Mouse (Mus musculus): Measurements from ENCODE around the gene Tmem232. TPM values are rescaled to one million over a fixed set of nuclear protein-coding genes. Genes with fewer than 3 reads are reported as not detected.
"Not testable (repeated sequence)": the region's sequence is repeated elsewhere in the genome, so short reads cannot be mapped to it uniquely, and the experiment has no call there.

The Tmem232 gene
- polyA plus RNA-seq, 1 experiment: not detected

DNA sequence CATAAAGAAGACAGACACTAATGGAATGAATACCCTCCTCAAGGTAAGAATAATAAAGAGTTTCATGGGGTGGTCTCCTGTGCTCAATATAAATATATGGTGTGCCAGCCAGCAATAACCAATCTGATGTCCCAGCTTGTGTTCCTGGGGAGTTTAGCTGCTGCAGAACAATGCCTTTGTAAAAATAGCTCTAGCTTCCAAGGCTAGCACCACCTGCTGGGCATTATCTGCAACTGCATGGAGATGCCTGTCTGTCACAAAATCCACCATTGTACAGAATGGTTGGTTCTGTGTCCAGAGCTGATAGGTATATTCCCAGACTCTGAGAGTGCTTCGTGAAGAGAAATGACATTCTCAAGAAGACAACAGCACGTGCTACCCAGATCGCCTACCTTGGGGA is 4.4 kb downstream of the Tmem232 start:
- Histone ChIP-seq H3K4me1 (ENCODE audit: control insufficient read depth, insufficient read depth, low read length) (no peaks in the 10 kb centered on the region), H3K4me3 (ENCODE audit: insufficient read depth, low read length) (no peak overlapping the region), H3K27ac (ENCODE audit: insufficient read depth, low read length) (no peak overlapping the region)
- TF ChIP-seq POLR2A (IDR thresholded peaks at IDR 0.05; ENCODE audit: low read depth, low read length) (no peak), CTCF (IDR thresholded peaks at IDR 0.05; ENCODE audit: borderline replicate concordance, insufficient read depth, low read length) (peak; percentile 59; the same call in 1 of the 2 replicates)

DNA sequence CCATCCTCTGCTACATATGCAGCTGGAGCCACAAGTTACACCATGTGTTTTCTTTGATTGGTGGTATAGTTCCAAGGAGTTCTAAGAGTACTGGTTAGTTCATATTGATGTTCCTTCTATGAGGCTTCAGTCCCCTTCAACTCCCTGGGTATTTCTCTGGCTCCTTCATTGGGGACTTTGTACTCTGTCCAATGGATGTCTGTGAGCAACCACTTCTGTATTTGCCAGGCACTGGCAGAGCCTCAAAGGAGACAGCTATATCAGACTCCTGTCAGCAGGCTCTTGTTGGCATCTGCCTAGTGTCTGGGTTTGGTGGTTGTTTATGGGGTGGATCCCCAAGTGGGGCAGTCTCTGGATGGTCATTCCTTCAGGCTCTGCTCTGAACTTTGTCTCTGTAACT is 8.2 kb downstream of the Tmem232 start:
- H3K4me3 ChIP-seq (ENCODE audit: insufficient read depth, low read length); H3K27ac ChIP-seq (ENCODE audit: insufficient read depth, low read length); H3K4me1 ChIP-seq (ENCODE audit: control insufficient read depth, insufficient read depth, low read length): not testable (repeated sequence)

DNA sequence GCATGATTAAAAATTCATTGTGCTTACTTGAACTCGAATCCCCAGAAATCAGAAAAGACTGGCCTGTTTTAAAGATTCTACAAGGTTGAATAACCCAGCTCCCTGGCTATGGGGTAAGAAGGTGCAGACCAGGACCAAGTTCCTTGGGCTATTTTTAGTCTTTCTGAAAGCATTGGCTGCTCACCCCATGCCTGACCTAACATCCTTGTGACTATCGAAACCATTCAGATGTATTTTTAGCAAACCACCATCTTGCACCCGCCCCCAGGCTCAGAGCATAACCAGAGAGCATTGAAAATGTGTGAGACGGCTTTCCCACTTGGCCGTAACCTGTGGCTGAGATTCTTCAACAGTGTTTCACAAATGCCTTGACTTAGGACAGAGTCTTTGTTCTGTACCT is 13.1 kb downstream of the Tmem232 start:
- Histone ChIP-seq H3K4me3 (ENCODE audit: insufficient read depth, low read length) (no peak overlapping the region), H3K27ac (ENCODE audit: insufficient read depth, low read length) (no peak overlapping the region), H3K4me1 (ENCODE audit: control insufficient read depth, insufficient read depth, low read length) (no peaks in the 10 kb centered on the region)
- TF ChIP-seq POLR2A (IDR thresholded peaks at IDR 0.05; ENCODE audit: low read depth, low read length) (no peak), CTCF (IDR thresholded peaks at IDR 0.05; ENCODE audit: borderline replicate concordance, insufficient read depth, low read length) (no peak)

DNA sequence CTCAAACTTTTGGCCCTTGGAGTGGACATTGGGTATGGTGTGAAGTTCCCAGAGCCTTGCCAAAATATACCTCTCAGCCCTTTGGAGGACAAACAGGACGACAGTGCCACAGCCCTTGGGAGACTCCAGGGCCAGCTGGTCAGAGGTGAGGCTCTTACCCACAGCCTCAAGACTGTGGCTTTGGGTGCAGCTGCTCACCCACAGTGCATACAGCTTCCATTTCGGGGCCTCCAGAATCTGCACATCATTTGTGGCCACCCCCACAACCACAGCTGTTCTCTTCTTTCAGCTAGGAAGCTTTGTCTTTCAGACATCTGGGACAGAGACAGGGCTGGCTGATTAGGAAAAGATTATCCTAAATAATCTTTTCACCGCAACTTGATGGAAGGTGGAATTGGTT is 27.1 kb downstream of the Tmem232 start:
- no peak for TF ChIP-seq POLR2A (IDR thresholded peaks at IDR 0.05; ENCODE audit: low read depth, low read length)
- no peak for TF ChIP-seq CTCF (IDR thresholded peaks at IDR 0.05; ENCODE audit: borderline replicate concordance, insufficient read depth, low read length)
- Histone ChIP-seq H3K4me1 (ENCODE audit: control insufficient read depth, insufficient read depth, low read length) (no peaks in the 10 kb centered on the region), H3K27ac (ENCODE audit: insufficient read depth, low read length) (no peak overlapping the region), H3K4me3 (ENCODE audit: insufficient read depth, low read length) (no peak overlapping the region)

DNA sequence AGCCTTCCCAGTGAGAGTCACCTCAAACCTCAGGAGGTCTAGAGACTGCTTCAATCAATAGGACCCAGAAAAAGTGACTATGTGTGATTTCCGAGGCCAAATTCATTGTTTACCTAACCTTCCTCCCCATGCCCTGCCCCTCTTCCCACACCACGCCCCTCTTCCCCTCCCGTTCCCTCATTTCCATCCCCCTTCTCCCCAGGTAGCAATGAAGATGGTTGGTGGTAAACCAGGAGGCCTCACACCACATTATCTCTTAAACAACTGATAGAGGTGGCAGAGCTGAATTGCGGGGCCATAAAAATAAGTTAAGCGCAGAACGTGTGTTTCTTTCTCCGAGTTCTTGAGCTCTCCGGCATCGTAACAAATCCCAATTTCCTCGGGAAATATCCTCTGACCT is 55.9 kb downstream of the Tmem232 start:
- Histone ChIP-seq H3K4me3 (ENCODE audit: insufficient read depth, low read length) (no peak overlapping the region), H3K4me1 (ENCODE audit: control insufficient read depth, insufficient read depth, low read length) (no peaks in the 10 kb centered on the region), H3K27ac (ENCODE audit: insufficient read depth, low read length) (no peak overlapping the region)
- no peak for TF ChIP-seq CTCF (IDR thresholded peaks at IDR 0.05; ENCODE audit: borderline replicate concordance, insufficient read depth, low read length)
- no peak for TF ChIP-seq POLR2A (IDR thresholded peaks at IDR 0.05; ENCODE audit: low read depth, low read length)

DNA sequence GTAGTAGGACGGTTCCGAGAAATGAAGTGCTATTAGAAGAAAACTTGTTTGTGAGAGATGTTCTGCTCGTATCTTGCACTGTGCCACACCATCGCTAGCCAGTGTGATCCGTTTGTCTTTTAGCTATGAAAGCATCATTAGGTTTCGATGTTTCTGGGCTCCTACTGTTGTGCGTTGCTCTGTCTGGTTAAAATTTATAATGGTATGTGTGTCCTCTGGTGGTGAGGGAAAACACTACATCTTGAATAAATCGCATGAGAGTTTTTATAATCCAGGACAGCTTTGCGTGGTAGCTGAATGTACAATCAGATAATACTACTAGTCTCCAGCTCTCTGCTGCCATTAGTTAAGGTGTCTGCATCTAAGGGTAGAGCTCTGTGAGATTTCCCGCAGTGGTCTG is 63.8 kb downstream of the Tmem232 start:
- TF ChIP-seq CTCF (IDR thresholded peaks at IDR 0.05; ENCODE audit: borderline replicate concordance, insufficient read depth, low read length): no peak
- no peak for TF ChIP-seq POLR2A (IDR thresholded peaks at IDR 0.05; ENCODE audit: low read depth, low read length)
- Histone ChIP-seq H3K4me1 (ENCODE audit: control insufficient read depth, insufficient read depth, low read length) (no peaks in the 10 kb centered on the region), H3K27ac (ENCODE audit: insufficient read depth, low read length) (no peak overlapping the region), H3K4me3 (ENCODE audit: insufficient read depth, low read length) (no peak overlapping the region)

DNA sequence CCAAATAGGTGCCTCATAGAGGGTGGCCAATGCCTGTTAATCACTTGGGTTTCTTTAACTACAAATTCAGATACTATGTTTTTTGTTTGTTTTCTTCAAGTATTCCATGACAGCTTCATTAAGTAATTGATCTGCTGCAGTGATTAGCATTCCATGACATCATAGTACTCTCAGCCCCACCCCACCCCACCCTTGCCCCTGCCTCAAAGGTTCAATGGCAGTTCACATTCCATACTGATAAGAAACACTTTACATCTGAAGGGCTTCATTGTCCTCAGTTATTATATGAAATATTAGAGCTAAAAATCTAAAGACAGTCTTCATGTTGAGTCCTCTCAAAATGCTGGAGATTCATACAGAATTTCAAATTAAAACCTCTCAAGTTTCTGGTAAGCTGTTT is 89.8 kb downstream of the Tmem232 start:
- Histone ChIP-seq H3K27ac (ENCODE audit: insufficient read depth, low read length) (no peak overlapping the region), H3K4me3 (ENCODE audit: insufficient read depth, low read length) (no peak overlapping the region), H3K4me1 (ENCODE audit: control insufficient read depth, insufficient read depth, low read length) (no peaks in the 10 kb centered on the region)
- TF ChIP-seq CTCF (IDR thresholded peaks at IDR 0.05; ENCODE audit: borderline replicate concordance, insufficient read depth, low read length) (no peak), POLR2A (IDR thresholded peaks at IDR 0.05; ENCODE audit: low read depth, low read length) (no peak)

DNA sequence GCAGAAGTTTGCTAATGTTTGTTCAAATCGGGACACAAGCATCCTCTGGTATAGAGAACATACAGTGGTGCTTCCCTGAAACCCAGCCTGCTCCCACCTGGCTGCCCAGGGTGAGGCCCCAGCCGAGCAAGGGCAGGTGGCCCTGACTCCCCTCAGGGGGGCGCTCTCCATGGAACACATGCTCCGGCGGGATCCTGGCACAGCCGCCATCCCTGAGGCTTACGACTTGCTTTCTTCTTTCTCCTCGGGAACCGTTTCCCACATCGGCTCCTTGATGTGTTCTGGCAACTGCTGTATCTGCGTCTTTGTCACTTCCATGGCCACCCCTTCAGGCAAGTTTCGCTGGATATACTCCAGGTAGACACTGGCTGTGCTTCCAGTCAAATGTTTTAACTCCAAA is 102.7 kb downstream of the Tmem232 start:
- H3K4me3 ChIP-seq (ENCODE audit: insufficient read depth, low read length); H3K4me1 ChIP-seq (ENCODE audit: control insufficient read depth, insufficient read depth, low read length); H3K27ac ChIP-seq (ENCODE audit: insufficient read depth, low read length): not testable (repeated sequence)

DNA sequence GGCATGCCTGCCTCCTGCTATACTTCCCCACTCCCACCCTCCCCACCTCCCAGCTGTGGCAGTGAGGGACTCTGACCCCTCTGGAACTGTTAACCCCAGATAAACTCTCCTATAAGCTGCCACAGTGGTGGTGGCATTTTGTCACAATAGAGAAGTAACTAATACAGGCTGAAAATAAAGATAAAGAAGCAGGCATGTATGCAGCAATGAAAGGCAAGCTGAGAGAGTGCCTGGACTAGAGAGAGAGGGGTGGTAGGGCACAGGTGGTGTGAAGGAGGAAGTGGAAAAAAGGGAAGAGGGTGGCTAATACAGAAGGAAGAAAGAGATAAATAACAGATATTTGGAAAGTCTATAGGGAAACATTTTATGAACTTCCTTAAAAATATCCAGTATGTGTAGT is 121.5 kb downstream of the Tmem232 start:
- TF ChIP-seq POLR2A (IDR thresholded peaks at IDR 0.05; ENCODE audit: low read depth, low read length) (no peak), CTCF (IDR thresholded peaks at IDR 0.05; ENCODE audit: borderline replicate concordance, insufficient read depth, low read length) (no peak)
- Histone ChIP-seq H3K4me3 (ENCODE audit: insufficient read depth, low read length) (no peak overlapping the region), H3K27ac (ENCODE audit: insufficient read depth, low read length) (no peak overlapping the region), H3K4me1 (ENCODE audit: control insufficient read depth, insufficient read depth, low read length) (no peaks in the 10 kb centered on the region)

DNA sequence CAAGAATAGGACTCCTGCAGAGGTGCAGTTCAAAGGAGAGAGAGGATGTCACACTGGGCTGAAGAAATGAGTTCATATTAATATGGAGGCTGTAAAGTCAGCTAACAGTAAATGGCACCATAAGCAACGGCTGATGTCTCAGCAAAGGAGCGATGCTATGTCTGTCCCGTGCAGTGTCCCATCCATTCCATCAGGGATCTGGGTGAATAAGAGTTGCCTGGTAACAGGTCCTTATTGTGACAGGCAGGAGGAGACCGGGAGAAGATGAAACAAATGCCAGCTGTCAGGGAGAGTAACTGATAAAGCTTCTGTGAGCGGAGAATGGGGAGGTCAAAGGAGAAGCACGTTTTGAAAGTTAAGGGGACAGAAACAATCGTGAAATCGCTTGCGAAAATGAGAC is 135.3 kb downstream of the Tmem232 start:
- TF ChIP-seq POLR2A (IDR thresholded peaks at IDR 0.05; ENCODE audit: low read depth, low read length): no peak
- H3K4me3 ChIP-seq (ENCODE audit: insufficient read depth, low read length): no peak overlapping the region
- no peaks in the 10 kb centered on the region for H3K4me1 ChIP-seq (ENCODE audit: control insufficient read depth, insufficient read depth, low read length)
- no peak overlapping the region for H3K27ac ChIP-seq (ENCODE audit: insufficient read depth, low read length)

DNA sequence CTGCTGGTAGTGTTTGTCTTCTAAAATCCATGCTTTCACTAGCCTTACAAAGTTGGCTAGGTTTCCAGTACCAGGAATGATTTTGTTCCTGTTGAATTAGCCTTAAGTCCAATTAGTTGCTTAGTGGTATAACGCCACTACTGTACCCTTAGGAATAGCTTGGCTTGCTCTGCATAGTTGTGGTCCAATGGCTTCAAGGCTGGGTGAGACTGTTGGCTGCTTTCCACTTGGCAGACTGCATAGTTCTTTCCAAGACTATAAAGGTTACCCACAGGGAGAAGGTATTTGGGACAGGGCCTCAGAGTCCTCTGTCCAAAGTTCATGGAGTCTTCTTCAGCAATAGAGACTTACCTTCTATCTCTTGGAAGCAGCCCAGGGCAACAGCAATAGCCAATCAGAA is 139.7 kb downstream of the Tmem232 start:
- Histone ChIP-seq H3K27ac (ENCODE audit: insufficient read depth, low read length) (no peak overlapping the region), H3K4me1 (ENCODE audit: control insufficient read depth, insufficient read depth, low read length) (no peaks in the 10 kb centered on the region), H3K4me3 (ENCODE audit: insufficient read depth, low read length) (no peak overlapping the region)
- no peak for TF ChIP-seq CTCF (IDR thresholded peaks at IDR 0.05; ENCODE audit: borderline replicate concordance, insufficient read depth, low read length)
- no peak for TF ChIP-seq POLR2A (IDR thresholded peaks at IDR 0.05; ENCODE audit: low read depth, low read length)
